Mouse (Mus musculus) embryonic facial prominence, embryonic 14.5 days (tissue): ENCODE results near the gene Rnd3. TPM values are rescaled to one million over a fixed set of nuclear protein-coding genes. Genes with fewer than 3 reads are reported as not detected.

Experiments
- ATAC-seq: fragments of 200-750 bp; cut with Nextera tagmentation; 2 replicates; pipeline ENCODE4 v1.8.0; 2017; ENCODE audit warnings: low read depth, moderate number of reproducible peaks, moderate TSS enrichment
- DNase-seq: peaks from one replicate; pipeline ENCODE4 v3.0.0-alpha.2; 2015; ENCODE audit warnings: low spot score
- H3K27ac ChIP-seq: fragments of 300-500 bp; sonication (generic); replicated peaks from 2 replicates; pipeline ENCODE4 v1.5.1; 2014; ENCODE audit warnings: low read depth, mild to moderate bottlenecking, low read length, moderate library complexity
- H3K27me3 ChIP-seq: fragments of 300-500 bp; sonication (generic); replicated peaks from 2 replicates; pipeline ENCODE4 v1.6.1; 2014; ENCODE audit warnings: low read length; ENCODE audit not compliant: control insufficient read depth, insufficient read depth
- H3K36me3 ChIP-seq: fragments of 300-500 bp; sonication (generic); 2 replicates; pipeline ENCODE4 v1.6.1; 2014; ENCODE audit warnings: low read length, mixed read lengths; ENCODE audit not compliant: control insufficient read depth, insufficient read depth
- H3K4me1 ChIP-seq: fragments of 300-500 bp; sonication (generic); 2 replicates; pipeline ENCODE4 v1.6.1; 2014; ENCODE audit warnings: antibody characterized with exemption, low read length; ENCODE audit not compliant: control insufficient read depth, insufficient read depth
- H3K4me2 ChIP-seq: fragments of 300-500 bp; sonication (generic); 2 replicates; pipeline ENCODE4 v1.6.1; 2014; ENCODE audit warnings: low read depth, mild to moderate bottlenecking, low read length, moderate library complexity, mixed read lengths
- H3K4me3 ChIP-seq: fragments of 300-500 bp; sonication (generic); 2 replicates; pipeline ENCODE4 v1.5.1; 2014; ENCODE audit warnings: low read depth, mild to moderate bottlenecking, low read length
- H3K9ac ChIP-seq: fragments of 300-500 bp; sonication (generic); 2 replicates; pipeline ENCODE4 v1.6.1; 2014; ENCODE audit warnings: low read depth, mild to moderate bottlenecking, low read length, moderate library complexity, mixed read lengths
- H3K9me3 ChIP-seq: fragments of 300-500 bp; sonication (generic); 2 replicates; pipeline ENCODE4 v1.6.1; 2016; ENCODE audit warnings: low read length; ENCODE audit not compliant: control insufficient read depth
- WGBS: fragments of 180-500 bp; shearing (Covaris S2); extraction: QIAGEN DNeasy Blood & Tissue Kit; methylation state at CpG from one replicate; pipeline ENCODE4 v1.1.7; 2014; 5-methylcytosine and 5-hydroxymethylcytosine counted together
- polyA plus RNA-seq: library from polyadenylated mRNA; unstranded; fragments of >200 nt; fragmentation: Nextera tagmentation; extraction: Ambion mirVana; gene quantifications from 2 replicates; pipeline ENCODE4 v1.2.1, GENCODE M21; 2014

Rnd3 gene
- polyA plus RNA-seq, 1 experiment from 2014 or later = 99.7 TPM

GRCm38 (mm10) chr2:51148454-51148853 is 457 bp downstream of the Rnd3 start:
- peak; percentile 11; the same call in 1 of the 2 replicates for ATAC-seq
- 1% methylated on average over 20 of the region's 20 CpGs for WGBS
- H3K27me3 ChIP-seq = no peaks in the 10 kb centered on the region
- no peaks in the 10 kb centered on the region for H3K9me3 ChIP-seq
- peak overlapping the region; percentile 93 for H3K27ac ChIP-seq
- H3K9ac ChIP-seq = peak overlapping the region; percentile 97
- peak; percentile 52 for DNase-seq
- peak overlapping the region; percentile 97 for H3K4me3 ChIP-seq
- peak overlapping the region; percentile 70 for H3K4me2 ChIP-seq
- H3K4me1 ChIP-seq = peaks cover 11% of the 10 kb centered on the region
- H3K36me3 ChIP-seq = peaks cover 4% of the 10 kb centered on the region; the same call in 1 of the 2 replicates

- peaks cover 9% of the 10 kb centered on the region; the same call in 1 of the 2 replicates for H3K36me3 ChIP-seq
- DNase-seq (peak; percentile 42), ATAC-seq (no peak)
- peaks cover 15% of the 10 kb centered on the region for H3K4me1 ChIP-seq
- WGBS = under 1% methylated on average over 20 of the region's 20 CpGs
- no peaks in the 10 kb centered on the region for H3K9me3 ChIP-seq
- H3K27me3 ChIP-seq = no peaks in the 10 kb centered on the region
- H3K27ac ChIP-seq = peak overlapping the region; percentile 93
- peak overlapping the region; percentile 70 for H3K4me2 ChIP-seq
- H3K4me3 ChIP-seq = peak overlapping the region; percentile 97
- H3K9ac ChIP-seq = peak overlapping the region; percentile 97
Measured at GRCm38 (mm10) chr2:51148065-51148407, 875 bp downstream of the Rnd3 start.

- WGBS = 0% methylated on average over 31 of the region's 45 CpGs
Measured at GRCm38 (mm10) chr2:51147318-51148064, 1.4 kb downstream of the Rnd3 start.

GRCm38 (mm10) chr2:51146871-51147317 is 2.0 kb downstream of the Rnd3 start:
- Histone ChIP-seq H3K27ac (peak overlapping the region; percentile 93), H3K4me1 (peaks cover 27% of the 10 kb centered on the region), H3K9ac (peak overlapping the region; percentile 97), H3K27me3 (no peaks in the 10 kb centered on the region), H3K36me3 (peaks cover 20% of the 10 kb centered on the region; the same call in 1 of the 2 replicates), H3K4me3 (peak overlapping the region; percentile 97), H3K9me3 (no peaks in the 10 kb centered on the region), H3K4me2 (peak overlapping the region; percentile 70)
- peak; percentile 92 for DNase-seq
- WGBS = under 1% methylated on average over 18 of the region's 18 CpGs
- peak; percentile 75 for ATAC-seq

More at GRCm38 (mm10) chr2:51147318-51148064, 1.4 kb downstream of the Rnd3 start:
- peak overlapping the region; percentile 97 for H3K9ac ChIP-seq
- H3K36me3 ChIP-seq = peaks cover 14% of the 10 kb centered on the region; the same call in 1 of the 2 replicates
- no peaks in the 10 kb centered on the region for H3K27me3 ChIP-seq
- H3K27ac ChIP-seq = peak overlapping the region; percentile 93
- ATAC-seq (peak; percentile 56), DNase-seq (peak; percentile 77)
- peak overlapping the region; percentile 70 for H3K4me2 ChIP-seq
- peak overlapping the region; percentile 97 for H3K4me3 ChIP-seq
- no peaks in the 10 kb centered on the region for H3K9me3 ChIP-seq
- H3K4me1 ChIP-seq = peaks cover 21% of the 10 kb centered on the region

GRCm38 (mm10) chr2:51145838-51146470 is 3.0 kb downstream of the Rnd3 start:
- peaks cover 21% of the 10 kb centered on the region; the same call in 1 of the 2 replicates for H3K36me3 ChIP-seq
- peak overlapping the region; percentile 97 for H3K4me3 ChIP-seq
- H3K27me3 ChIP-seq = no peaks in the 10 kb centered on the region
- peak overlapping the region; percentile 97 for H3K9ac ChIP-seq
- DNase-seq (peak; percentile 83), ATAC-seq (no peak)
- WGBS = 10% methylated on average over 7 of the region's 7 CpGs
- H3K4me1 ChIP-seq = peaks cover 36% of the 10 kb centered on the region
- no peaks in the 10 kb centered on the region for H3K9me3 ChIP-seq
- peak overlapping the region; percentile 93 for H3K27ac ChIP-seq
- peak overlapping the region; percentile 70 for H3K4me2 ChIP-seq

- ATAC-seq = no peak
Measured at GRCm38 (mm10) chr2:51144380-51145120, 4.4 kb downstream of the Rnd3 start.

GRCm38 (mm10) chr2:51142422-51142821 is 6.5 kb downstream of the Rnd3 start:
- H3K36me3 ChIP-seq = peaks cover 26% of the 10 kb centered on the region
- H3K9ac ChIP-seq = no peak overlapping the region
- 34% methylated on average over 1 of the region's 1 CpGs for WGBS
- H3K27me3 ChIP-seq = no peaks in the 10 kb centered on the region
- H3K4me2 ChIP-seq = peak overlapping the region; percentile 70
- DNase-seq = peak; percentile 32
- H3K27ac ChIP-seq = no peak overlapping the region; the same call in 1 of the 2 replicates
- ATAC-seq = no peak
- no peaks in the 10 kb centered on the region for H3K9me3 ChIP-seq
- H3K4me3 ChIP-seq = peak overlapping the region; percentile 27; the same call in 1 of the 2 replicates
- H3K4me1 ChIP-seq = peaks cover 61% of the 10 kb centered on the region

More at GRCm38 (mm10) chr2:51144380-51145120, 4.4 kb downstream of the Rnd3 start:
- peak overlapping the region; percentile 70 for H3K4me2 ChIP-seq
- H3K4me1 ChIP-seq = peaks cover 49% of the 10 kb centered on the region
- H3K27me3 ChIP-seq = no peaks in the 10 kb centered on the region
- DNase-seq = peak; percentile 56
- H3K4me3 ChIP-seq = peak overlapping the region; percentile 97
- peaks cover 21% of the 10 kb centered on the region; the same call in 1 of the 2 replicates for H3K36me3 ChIP-seq
- no peaks in the 10 kb centered on the region for H3K9me3 ChIP-seq
- H3K9ac ChIP-seq = peak overlapping the region; percentile 51
- 42% methylated on average over 6 of the region's 6 CpGs for WGBS
- H3K27ac ChIP-seq = peak overlapping the region; percentile 34

GRCm38 (mm10) chr2:51141345-51141744 is 7.6 kb downstream of the Rnd3 start:
- peak overlapping the region; percentile 25; the same call in 1 of the 2 replicates for H3K27ac ChIP-seq
- peak overlapping the region; percentile 27 for H3K4me3 ChIP-seq
- peak overlapping the region; percentile 45 for H3K9ac ChIP-seq
- WGBS = 40% methylated on average over 3 of the region's 3 CpGs
- H3K9me3 ChIP-seq = no peaks in the 10 kb centered on the region
- H3K4me2 ChIP-seq = peak overlapping the region; percentile 70
- H3K27me3 ChIP-seq = no peaks in the 10 kb centered on the region
- DNase-seq (no peak), ATAC-seq (no peak)
- peaks cover 37% of the 10 kb centered on the region for H3K36me3 ChIP-seq
- H3K4me1 ChIP-seq = peaks cover 61% of the 10 kb centered on the region
